Mouse (Mus musculus) kidney, adult 2 months (tissue): Measurements from ENCODE around the gene Tbxa2r.

Experiments used
- CTCF ChIP-seq: fragments of 200-500 bp; conservative IDR thresholded peaks from 2 replicates; pipeline ENCODE4 v1.5.1; 2011; ENCODE audit warnings: low read depth, mild to moderate bottlenecking, control low read depth, low read length, moderate library complexity, mixed read lengths; ENCODE audit not compliant: insufficient read depth, insufficient read length
- POLR2A ChIP-seq: fragments of 200-500 bp; IDR thresholded peaks from one replicate; pipeline ENCODE4 v1.6.1; 2011; ENCODE audit warnings: low read depth, low read length, control low read depth

DNA sequence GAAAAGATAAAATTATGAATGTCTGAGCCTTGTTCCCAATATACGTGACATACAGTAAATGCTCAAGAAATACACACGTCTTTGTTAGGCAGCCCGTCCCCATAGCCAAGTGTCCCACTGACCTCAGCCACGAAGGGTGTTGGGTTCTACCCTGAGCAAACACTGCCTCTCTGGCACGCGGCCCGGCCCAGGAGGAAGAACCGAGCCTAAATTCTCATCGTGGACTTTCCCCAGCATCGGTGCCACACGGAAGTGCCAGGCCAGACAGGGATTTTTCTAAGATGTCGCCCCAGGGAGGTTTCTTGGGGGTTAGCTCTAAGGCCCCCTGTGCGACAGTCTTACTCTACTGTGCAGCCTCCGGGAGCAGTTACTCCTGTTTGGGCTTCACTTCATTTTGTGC, 38.7 kb upstream of the Tbxa2r start:
- TF ChIP-seq CTCF (no peak), POLR2A (no peak)
